Mouse (Mus musculus) CH12.LX (cell line): ENCODE results near the gene Olfr639.

Source experiments
- CTCF ChIP-seq, 2 experiments: IDR thresholded peaks in 1 of 2; conservative IDR thresholded peaks in 1 of 2; 2 replicates each; pipeline ENCODE4 v1.5.1; 2011 to 2012; ENCODE audit warnings: low read depth in 2 of 2, low read length in 2 of 2, improper control_type of control experiment in 1 of 2, inconsistent platforms in 1 of 2, mild to moderate bottlenecking in 1 of 2, moderate library complexity in 1 of 2
- POLR2A ChIP-seq: IDR thresholded peaks from 2 replicates; pipeline ENCODE4 v1.6.1; 2011; ENCODE audit warnings: low read depth, mild to moderate bottlenecking, improper control_type of control experiment, low read length
- TBP ChIP-seq: conservative IDR thresholded peaks from 2 replicates; pipeline ENCODE4 v1.6.1; 2011; ENCODE audit warnings: low read depth, low read length, improper control_type of control experiment

- TF ChIP-seq POLR2A = no peak
- TF ChIP-seq CTCF (conservative IDR thresholded peaks at IDR 0.05 in 1 of 2, IDR thresholded peaks at IDR 0.05 in 1 of 2; ENCODE audit: low read depth in 2 of 2, low read length in 2 of 2) = no peak
- no peak for TF ChIP-seq TBP
Observed at GRCm38 (mm10) chr7:104059215-104059614, 42.1 kb upstream of the Olfr639 start.
